Mouse (Mus musculus): ENCODE measurements around the gene Apoc2.

The Apoc2 gene

GRCm38 (mm10) chr7:19628192-19628535, 49.6 kb downstream of the Apoc2 start:
- DNase-seq: no peak

- no peak for DNase-seq
These were observed 50.0 kb downstream of the Apoc2 start for GRCm38 (mm10) chr7:19627721-19628120.

- no peak for DNase-seq
These were observed 54.3 kb downstream of the Apoc2 start for GRCm38 (mm10) chr7:19623433-19623832.

GRCm38 (mm10) chr7:19622241-19622640, 55.5 kb downstream of the Apoc2 start:
- DNase-seq: no peak
